Mouse (Mus musculus): ENCODE data around the gene Snx33. TPM values are rescaled to one million over a fixed set of nuclear protein-coding genes. Genes with fewer than 3 reads are reported as not detected.
A peak's percentile ranks its signal among the peaks of the same experiment; 100 is the strongest.
"Not testable (repeated sequence)": the region's sequence is repeated elsewhere in the genome, so short reads cannot be mapped to it uniquely, and the experiment has no call there.

Gene Snx33
- polyA plus RNA-seq, 1 experiment from 2014 or later, result 5.6 TPM

GRCm38 (mm10) chr9:56947481-56947880 is 19.3 kb upstream of the Snx33 start:
- not testable (repeated sequence) for ATAC-seq (ENCODE audit: low FRiP score, low read depth); H3K27ac ChIP-seq; H3K9ac ChIP-seq; H3K9me3 ChIP-seq; H3K4me2 ChIP-seq (replicated peaks); H3K27me3 ChIP-seq (replicated peaks); H3K36me3 ChIP-seq; H3K4me3 ChIP-seq
- 32% methylated on average over 3 of the region's 3 CpGs for WGBS
- H3K4me1 ChIP-seq, result peaks cover 10% of the 10 kb centered on the region

DNA sequence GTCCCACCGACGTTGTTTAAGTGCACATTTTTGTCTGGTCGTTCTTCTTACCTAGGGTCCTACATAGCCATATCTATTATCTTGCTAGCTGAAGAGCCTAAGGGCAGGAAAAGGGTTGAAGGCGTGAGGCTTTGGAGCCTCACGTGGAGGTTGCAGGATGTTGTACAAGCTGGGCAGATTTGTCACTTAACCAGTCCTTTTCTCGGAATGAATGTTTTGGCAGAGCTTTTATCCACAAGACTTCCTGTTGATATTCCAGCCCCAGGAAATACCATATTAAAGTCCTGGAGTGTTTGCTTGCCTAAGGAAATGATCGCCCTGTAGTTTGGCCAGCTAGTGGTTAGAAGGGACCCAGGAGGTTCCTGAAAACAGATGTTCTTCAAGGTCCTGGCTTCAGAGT is 10.2 kb upstream of the Snx33 start:
- Histone ChIP-seq H3K36me3 (no peaks in the 10 kb centered on the region), H3K9ac (peak overlapping the region; percentile 65), H3K4me2 (replicated peaks) (peak overlapping the region; percentile 91), H3K27me3 (replicated peaks) (no peaks in the 10 kb centered on the region), H3K4me1 (peaks cover 15% of the 10 kb centered on the region), H3K9me3 (no peaks in the 10 kb centered on the region), H3K4me3 (peak overlapping the region; percentile 59), H3K27ac (no peak overlapping the region)
- no peak for ATAC-seq (ENCODE audit: low FRiP score, low read depth)
- WGBS, result 6% methylated on average over 7 of the region's 7 CpGs

DNA sequence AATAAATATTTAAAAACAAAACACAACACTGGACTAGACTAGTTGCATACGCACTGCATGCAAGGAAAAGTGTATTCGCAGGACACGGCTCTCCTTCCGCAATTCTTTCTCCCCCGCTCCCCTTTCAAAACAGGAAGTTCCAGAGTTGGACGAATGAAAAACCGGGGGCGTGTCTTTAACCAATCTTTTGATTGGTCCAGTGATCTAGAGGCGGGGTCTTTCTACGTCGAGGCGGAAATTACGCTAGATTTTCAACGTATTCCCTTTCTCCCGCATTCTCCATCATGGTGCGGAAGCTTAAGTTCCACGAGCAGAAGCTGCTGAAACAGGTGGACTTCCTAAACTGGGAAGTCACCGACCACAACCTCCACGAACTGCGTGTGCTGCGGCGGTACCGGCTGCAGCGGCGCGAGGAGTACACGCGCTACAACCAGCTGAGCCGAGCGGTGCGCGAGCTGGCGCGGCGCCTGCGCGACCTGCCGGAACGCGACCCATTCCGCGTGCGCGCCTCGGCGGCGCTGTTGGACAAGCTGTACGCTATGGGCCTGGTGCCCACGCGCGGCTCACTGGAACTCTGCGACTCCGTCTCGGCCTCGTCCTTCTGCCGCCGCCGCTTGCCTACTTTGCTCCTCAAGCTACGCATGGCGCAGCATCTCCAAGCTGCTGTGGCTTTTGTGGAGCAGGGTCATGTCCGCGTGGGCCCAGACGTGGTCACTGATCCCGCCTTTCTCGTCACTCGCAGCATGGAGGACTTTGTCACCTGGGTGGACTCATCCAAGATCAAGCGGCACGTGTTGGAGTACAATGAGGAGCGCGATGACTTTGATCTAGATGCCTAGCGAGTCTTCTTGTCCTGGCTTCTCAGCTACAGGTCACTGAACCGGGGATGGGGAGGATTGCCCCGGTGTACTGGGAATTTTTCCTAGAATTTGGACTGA is 9.3 kb upstream of the Snx33 start, which contains the start of gene Imp3:
Gene Imp3 (plus strand): TSS at position 253 of the 938 bp plus-strand sequence.
- Histone ChIP-seq H3K4me3 (peak within 1 kb of the TSS; percentile 59), H3K9ac (peak within 1 kb of the TSS; percentile 65), H3K27ac (peak within 1 kb of the TSS; percentile 65; the same call in 1 of the 2 replicates), H3K36me3 (no peaks in the 10 kb centered on the region), H3K9me3 (no peaks in the 10 kb centered on the region), H3K27me3 (replicated peaks) (no peaks in the 10 kb centered on the region), H3K4me2 (replicated peaks) (peak within 1 kb of the TSS; percentile 91), H3K4me1 (peaks cover 15% of the 10 kb centered on the region)
- ATAC-seq (ENCODE audit: low FRiP score, low read depth), result peak; percentile 92
- under 1% methylated on average over 73 of the region's 73 CpGs for WGBS

GRCm38 (mm10) chr9:56936861-56937222 is 8.7 kb upstream of the Snx33 start:
- peak overlapping the region; percentile 91 for H3K4me2 ChIP-seq (replicated peaks)
- H3K9me3 ChIP-seq, result no peaks in the 10 kb centered on the region
- H3K27me3 ChIP-seq (replicated peaks), result no peaks in the 10 kb centered on the region
- no peak overlapping the region for H3K9ac ChIP-seq
- H3K36me3 ChIP-seq, result no peaks in the 10 kb centered on the region
- no peak; the same call in 1 of the 2 replicates for ATAC-seq (ENCODE audit: low FRiP score, low read depth)
- H3K27ac ChIP-seq, result no peak overlapping the region
- WGBS, result 19% methylated on average over 6 of the region's 6 CpGs
- peaks cover 15% of the 10 kb centered on the region for H3K4me1 ChIP-seq
- peak overlapping the region; percentile 59 for H3K4me3 ChIP-seq

- no peaks in the 10 kb centered on the region for H3K36me3 ChIP-seq
- ATAC-seq (ENCODE audit: low FRiP score, low read depth), result no peak
- H3K4me1 ChIP-seq, result peaks cover 19% of the 10 kb centered on the region
- H3K4me3 ChIP-seq, result no peak overlapping the region
- no peak overlapping the region for H3K9ac ChIP-seq
- H3K9me3 ChIP-seq, result no peaks in the 10 kb centered on the region
- no peak overlapping the region for H3K4me2 ChIP-seq (replicated peaks)
- WGBS, result 86% methylated on average over 1 of the region's 1 CpGs
- H3K27ac ChIP-seq, result no peak overlapping the region
- H3K27me3 ChIP-seq (replicated peaks), result peaks cover 3% of the 10 kb centered on the region; the same call in 1 of the 2 replicates
Measured at GRCm38 (mm10) chr9:56930556-56930955, 2.4 kb upstream of the Snx33 start.

DNA sequence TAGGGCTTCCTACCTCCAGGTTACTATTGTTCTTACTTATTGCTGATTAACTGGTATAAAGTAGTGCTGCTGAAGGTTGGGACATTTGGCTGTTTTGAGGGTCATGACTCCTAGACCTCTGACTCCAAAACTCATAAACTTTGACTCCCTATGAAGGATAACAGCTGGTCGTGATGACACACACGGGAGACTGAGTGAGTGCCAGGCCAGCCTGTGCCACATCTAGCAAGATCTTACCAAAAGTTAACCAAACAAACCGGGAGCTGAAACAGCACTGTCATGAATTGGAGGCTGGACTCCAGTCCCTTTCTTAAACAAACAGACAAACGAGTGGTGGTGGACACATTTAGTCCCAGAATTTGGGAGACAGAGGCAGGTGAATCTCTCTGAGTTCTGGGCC is 1.3 kb upstream of the Snx33 start:
- H3K27me3 ChIP-seq (replicated peaks), result peaks cover 3% of the 10 kb centered on the region; the same call in 1 of the 2 replicates
- no peak for ATAC-seq (ENCODE audit: low FRiP score, low read depth)
- peaks cover 30% of the 10 kb centered on the region for H3K4me1 ChIP-seq
- 59% methylated on average over 4 of the region's 4 CpGs for WGBS
- no peak overlapping the region for H3K4me2 ChIP-seq (replicated peaks)
- no peaks in the 10 kb centered on the region for H3K9me3 ChIP-seq
- no peak overlapping the region for H3K27ac ChIP-seq
- H3K9ac ChIP-seq, result no peak overlapping the region
- no peak overlapping the region for H3K4me3 ChIP-seq
- H3K36me3 ChIP-seq, result no peaks in the 10 kb centered on the region

DNA sequence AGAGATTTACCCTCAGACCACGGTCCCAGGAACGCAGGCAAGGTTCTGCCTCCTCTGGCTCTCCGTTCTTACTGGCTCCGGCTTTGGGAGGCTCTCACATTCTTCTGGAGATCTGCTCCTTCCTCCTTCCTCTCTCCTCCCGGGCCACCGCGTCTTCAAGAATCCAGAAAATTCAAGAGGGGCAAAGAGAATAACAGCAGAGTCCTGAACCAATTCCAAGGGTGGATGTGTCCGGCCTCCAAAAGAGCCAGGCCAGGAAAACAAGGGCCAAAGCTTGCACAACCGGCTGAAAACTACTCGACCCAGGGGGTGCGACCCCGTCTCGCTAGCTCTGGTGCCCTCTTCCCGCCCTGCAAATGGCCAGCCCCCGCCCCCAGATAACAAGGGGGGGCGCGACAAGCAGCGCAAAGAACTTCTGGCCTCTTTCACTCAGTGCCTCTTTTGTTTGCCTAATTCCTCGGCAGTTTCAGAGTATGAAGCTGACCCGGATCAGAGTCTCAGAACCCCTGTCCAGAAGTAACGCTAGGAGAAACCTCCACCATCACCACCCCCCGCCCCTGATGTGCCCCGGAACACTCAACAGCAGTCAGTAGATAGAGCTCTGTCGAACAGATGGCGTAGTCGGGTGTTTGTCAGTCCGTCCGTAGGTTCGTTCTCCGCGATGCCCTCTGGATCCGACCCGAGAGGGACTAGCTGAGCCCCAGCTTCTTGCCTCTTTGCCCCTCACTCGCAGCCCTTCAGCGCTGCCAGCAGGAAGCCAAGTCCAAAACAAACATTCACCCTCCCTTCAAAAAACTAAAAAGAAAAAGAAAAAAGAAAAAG is 769 bp downstream of the Snx33 start:
- Histone ChIP-seq H3K27ac (no peak overlapping the region), H3K9ac (peak overlapping the region; percentile 59), H3K4me2 (replicated peaks) (peak overlapping the region; percentile 70), H3K9me3 (no peaks in the 10 kb centered on the region), H3K4me1 (peaks cover 44% of the 10 kb centered on the region), H3K27me3 (replicated peaks) (peaks cover 3% of the 10 kb centered on the region; the same call in 1 of the 2 replicates), H3K4me3 (peak overlapping the region; percentile 65), H3K36me3 (no peaks in the 10 kb centered on the region; the same call in 1 of the 2 replicates)
- ATAC-seq (ENCODE audit: low FRiP score, low read depth), result peak; percentile 35
- under 1% methylated on average over 35 of the region's 35 CpGs for WGBS

DNA sequence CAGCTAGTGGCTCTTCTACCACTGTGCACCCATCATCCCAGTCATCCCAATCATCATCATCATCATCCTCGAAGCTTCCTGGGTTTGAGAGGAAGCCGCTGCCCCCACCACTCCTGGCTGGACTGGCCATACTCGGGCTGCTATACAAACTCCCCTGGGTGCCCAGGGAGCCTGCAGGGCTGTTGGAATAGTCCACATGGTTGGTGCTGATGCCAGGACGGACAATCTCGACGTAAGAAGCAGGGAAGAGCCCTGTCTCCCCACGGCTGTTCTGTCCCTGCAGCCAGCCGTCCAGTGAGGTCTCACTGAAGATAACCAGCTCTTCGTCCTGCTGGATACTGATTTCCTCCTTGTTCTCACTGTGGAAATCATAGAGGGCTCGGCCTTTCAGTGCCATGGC is 1.8 kb downstream of the Snx33 start:
- Histone ChIP-seq H3K9me3 (no peaks in the 10 kb centered on the region), H3K4me3 (no peak overlapping the region), H3K4me1 (peaks cover 44% of the 10 kb centered on the region), H3K27ac (no peak overlapping the region), H3K9ac (no peak overlapping the region), H3K4me2 (replicated peaks) (peak overlapping the region; percentile 70), H3K36me3 (peaks cover 9% of the 10 kb centered on the region), H3K27me3 (replicated peaks) (peaks cover 1% of the 10 kb centered on the region; the same call in 1 of the 2 replicates)
- 88% methylated on average over 10 of the region's 10 CpGs for WGBS
- no peak for ATAC-seq (ENCODE audit: low FRiP score, low read depth)

- H3K4me3 ChIP-seq, result no peak overlapping the region
- H3K27ac ChIP-seq, result no peak overlapping the region
- no peak for ATAC-seq (ENCODE audit: low FRiP score, low read depth)
- H3K9ac ChIP-seq, result no peak overlapping the region
- H3K36me3 ChIP-seq, result peaks cover 9% of the 10 kb centered on the region
- H3K27me3 ChIP-seq (replicated peaks), result no peaks in the 10 kb centered on the region; the same call in 1 of the 2 replicates
- H3K4me1 ChIP-seq, result peaks cover 44% of the 10 kb centered on the region
- no peaks in the 10 kb centered on the region for H3K9me3 ChIP-seq
- peak overlapping the region; percentile 70 for H3K4me2 ChIP-seq (replicated peaks)
- WGBS, result 96% methylated on average over 10 of the region's 10 CpGs
Measured at GRCm38 (mm10) chr9:56926025-56926360, 2.2 kb downstream of the Snx33 start.

DNA sequence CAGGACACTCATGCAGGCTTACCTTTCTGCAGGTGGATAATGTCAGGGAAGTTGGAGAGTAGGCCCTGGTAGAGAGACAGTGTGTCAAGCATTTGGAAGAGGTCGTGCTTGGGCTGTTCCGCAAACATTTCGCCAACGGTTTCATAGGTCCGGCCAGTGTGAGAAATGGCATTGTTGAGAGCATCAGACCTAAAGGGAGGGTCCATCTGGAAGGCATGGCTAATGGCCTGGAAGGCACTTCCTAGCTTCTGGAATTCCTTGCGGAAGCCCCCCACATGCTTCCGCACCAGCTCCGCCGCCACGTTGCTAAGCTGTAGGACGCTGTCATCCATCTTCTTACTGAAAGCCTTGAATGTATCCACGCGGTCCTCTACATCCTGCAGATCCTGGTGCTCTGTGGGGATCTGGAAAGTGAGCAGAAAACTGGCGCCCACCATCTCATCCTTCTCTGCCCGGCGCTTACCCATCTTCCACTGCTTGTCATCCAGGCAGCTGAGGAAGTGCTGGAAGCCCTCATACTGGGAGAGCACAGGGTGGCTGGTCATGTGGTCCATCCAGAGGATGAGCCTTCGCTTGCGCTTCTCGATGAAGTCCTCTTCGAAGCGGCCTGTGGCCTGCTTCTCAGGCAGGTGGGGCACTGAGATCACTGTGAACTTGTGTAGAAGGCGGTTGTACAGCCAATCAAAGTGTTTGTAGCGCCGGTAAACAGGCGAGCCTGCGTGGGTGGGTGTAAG is 2.7 kb downstream of the Snx33 start:
- Histone ChIP-seq H3K9me3 (no peaks in the 10 kb centered on the region), H3K27me3 (replicated peaks) (no peaks in the 10 kb centered on the region; the same call in 1 of the 2 replicates), H3K27ac (no peak overlapping the region), H3K4me1 (peaks cover 44% of the 10 kb centered on the region), H3K4me3 (no peak overlapping the region), H3K9ac (no peak overlapping the region), H3K4me2 (replicated peaks) (peak overlapping the region; percentile 46), H3K36me3 (peaks cover 9% of the 10 kb centered on the region)
- ATAC-seq (ENCODE audit: low FRiP score, low read depth), result no peak
- WGBS, result 84% methylated on average over 26 of the region's 26 CpGs

DNA sequence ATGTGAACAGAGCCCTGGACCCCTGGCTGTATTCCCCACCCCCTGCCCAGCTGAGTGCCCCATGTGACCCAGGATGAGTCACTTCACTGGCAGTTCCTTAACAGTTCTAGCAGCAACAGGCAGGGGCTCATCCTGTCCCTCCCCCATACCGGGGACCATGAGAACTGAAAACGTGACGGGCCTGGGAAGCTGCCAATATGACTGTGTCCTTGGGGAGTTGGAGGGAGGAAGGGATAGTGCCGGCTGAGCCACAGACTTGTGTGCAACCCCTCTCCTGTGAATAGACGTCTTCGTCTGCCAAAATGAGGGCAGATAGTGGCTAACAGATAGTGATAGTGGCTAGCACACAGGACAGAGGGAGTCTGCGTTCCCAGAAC is 3.5 kb downstream of the Snx33 start:
- 37% methylated on average over 7 of the region's 7 CpGs for WGBS
- H3K27ac ChIP-seq, result no peak overlapping the region
- peaks cover 9% of the 10 kb centered on the region for H3K36me3 ChIP-seq
- H3K9ac ChIP-seq, result peak overlapping the region; percentile 13
- peaks cover 44% of the 10 kb centered on the region for H3K4me1 ChIP-seq
- H3K4me3 ChIP-seq, result 0 out of 2 replicates have a peak overlapping the region, but pooled peaks have one; percentile 1
- no peaks in the 10 kb centered on the region for H3K9me3 ChIP-seq
- 0 out of 2 replicates have a peak, but pooled peaks have one; percentile 19 for ATAC-seq (ENCODE audit: low FRiP score, low read depth)
- no peaks in the 10 kb centered on the region; the same call in 1 of the 2 replicates for H3K27me3 ChIP-seq (replicated peaks)
- peak overlapping the region; percentile 46 for H3K4me2 ChIP-seq (replicated peaks)

All from neural tube, embryonic 12.5 days (tissue).